Mouse (Mus musculus) layer of hippocampus, postnatal 10 days (tissue): ENCODE data around the gene Gtf2a2. TPM values are rescaled to one million over a fixed set of nuclear protein-coding genes. Genes with fewer than 3 reads are reported as not detected.

Experiments used
- DNase-seq, 2 experiments: peaks; one replicate each; pipeline ENCODE4 v3.0.0; 2021; ENCODE audit warnings: low spot score in 2 of 2
- long read RNA-seq: library from polyadenylated mRNA; stranded (forward); transcript quantifications from one replicate; pipeline ENCODE4 v2.0.0, GENCODE M21; 2023
- total RNA-seq, 2 experiments: library from RNA; stranded (reverse); gene quantifications; 2 replicates each; pipeline ENCODE4 v1.2.3; 2021

Gene Gtf2a2
- 10 to 100 TPM; 71.6 to 73.5 TPM for total RNA-seq
- long read RNA-seq, transcript Gtf2a2-202 (5 exons, 893 nt): major isoform, 65 of 84 reads
- long read RNA-seq, transcript Gtf2a2-204 (4 exons, 622 nt): minor isoform, 5 of 84 reads
- long read RNA-seq, partial matches to known transcripts: 3 of 84 reads
- long read RNA-seq, other reads (novel, unspliced or antisense): 10 of 84 reads

DNA sequence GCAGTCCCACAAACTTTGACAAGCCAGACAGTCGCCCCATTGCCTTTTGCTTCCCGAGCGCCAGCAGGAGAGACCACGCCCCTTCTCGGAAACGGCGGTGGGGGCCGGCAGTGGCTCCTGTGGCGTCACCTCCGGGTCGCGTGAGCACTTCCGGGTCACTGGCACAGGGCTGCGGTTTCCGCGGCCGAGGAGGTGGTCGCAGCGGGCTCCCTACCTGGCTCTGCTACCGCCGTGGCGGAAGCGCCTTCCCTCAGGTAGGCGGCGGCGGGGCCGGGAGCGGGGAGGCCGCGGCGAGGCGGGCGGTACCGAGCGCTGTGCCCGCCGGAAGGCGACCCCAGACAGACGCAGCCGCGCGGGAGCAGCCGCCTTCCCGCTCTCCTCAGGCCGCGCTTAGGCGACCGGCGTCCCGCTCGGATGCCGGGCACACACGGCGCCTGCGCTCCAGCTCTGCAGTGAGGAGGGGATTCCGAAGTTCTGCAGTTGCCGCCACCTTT lies at the start of gene Gtf2a2:
TSS of gene Gtf2a2 (plus strand) at position 143 of the 494 bp plus-strand sequence.
- peak; percentile 93 to 96 for DNase-seq

DNA sequence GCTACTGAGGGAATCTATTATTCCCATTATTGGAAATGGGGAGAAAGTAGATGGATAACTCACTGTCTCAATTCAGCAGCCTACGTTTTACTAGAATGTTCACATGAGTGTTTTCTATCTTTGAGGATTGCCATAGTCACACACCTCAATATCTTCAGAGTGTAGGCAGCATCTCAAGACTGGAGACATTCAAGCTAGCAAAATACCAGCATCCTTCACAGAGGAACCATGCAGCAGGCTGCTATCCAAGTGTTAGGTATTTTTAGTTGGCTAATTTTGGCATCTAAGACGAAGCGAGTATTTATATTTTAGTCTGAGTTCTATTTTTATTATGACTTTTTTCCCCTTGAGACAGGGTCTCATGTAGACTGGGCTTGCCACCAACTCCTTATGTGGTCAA lies 48.0 kb upstream of the Gtf2a2 start:
- DNase-seq: no peak

DNA sequence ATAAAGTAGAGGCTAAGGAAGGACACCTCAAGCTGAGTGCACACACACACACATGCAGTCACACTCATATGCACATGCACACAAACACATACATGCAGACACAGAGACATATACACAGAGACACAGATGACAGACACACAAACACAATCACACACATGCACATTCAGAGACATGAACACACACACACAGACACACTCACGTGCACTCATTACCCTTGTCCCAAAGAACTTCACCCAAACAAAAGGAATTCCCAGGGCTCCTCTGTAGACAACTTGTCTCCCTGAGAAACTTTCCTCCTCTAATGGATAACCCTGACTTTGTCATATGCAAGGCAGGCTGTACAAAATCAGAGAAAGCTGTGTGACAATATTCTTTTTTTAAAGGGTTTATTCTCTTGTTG lies 26.8 kb upstream of the Gtf2a2 start:
- no peak for DNase-seq

DNA sequence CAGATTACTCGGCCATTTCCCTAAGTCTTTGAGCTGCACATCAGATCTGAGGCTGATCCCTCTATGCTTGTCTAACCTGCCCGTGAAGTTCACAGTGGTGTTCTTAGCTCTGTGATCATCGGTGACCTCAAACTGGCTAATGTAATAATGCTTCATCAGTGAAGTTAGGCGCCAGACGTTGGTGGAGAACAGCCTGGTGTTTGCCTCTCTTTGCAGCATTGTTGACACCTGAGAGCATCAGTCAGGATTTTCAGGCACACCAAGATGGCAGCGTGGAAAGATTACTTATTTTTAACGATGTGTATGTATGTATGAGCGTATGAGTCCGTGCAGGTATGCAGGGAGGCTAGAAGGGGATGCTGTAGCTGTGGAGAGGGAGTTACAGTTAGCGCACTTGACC lies 26.3 kb upstream of the Gtf2a2 start:
- no peak for DNase-seq

DNA sequence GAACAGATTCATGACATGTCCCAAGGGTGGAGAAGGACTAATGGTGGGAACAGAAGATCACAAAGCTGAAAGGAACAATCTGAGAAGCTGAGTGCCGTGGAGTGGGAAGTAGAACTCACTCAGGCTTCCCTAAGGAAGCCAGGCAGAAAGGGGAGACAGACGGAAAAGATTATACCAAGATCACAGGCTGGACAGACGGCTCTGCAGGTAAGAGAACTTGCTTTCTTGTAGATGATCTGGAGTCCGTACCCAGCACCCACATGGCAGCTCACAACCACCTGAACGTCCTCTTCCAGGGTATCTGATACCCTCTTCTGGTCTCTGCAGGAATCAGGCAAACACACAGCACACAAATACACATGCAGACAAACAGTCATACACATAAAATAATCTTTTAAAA lies 25.8 kb upstream of the Gtf2a2 start:
- DNase-seq: no peak

DNA sequence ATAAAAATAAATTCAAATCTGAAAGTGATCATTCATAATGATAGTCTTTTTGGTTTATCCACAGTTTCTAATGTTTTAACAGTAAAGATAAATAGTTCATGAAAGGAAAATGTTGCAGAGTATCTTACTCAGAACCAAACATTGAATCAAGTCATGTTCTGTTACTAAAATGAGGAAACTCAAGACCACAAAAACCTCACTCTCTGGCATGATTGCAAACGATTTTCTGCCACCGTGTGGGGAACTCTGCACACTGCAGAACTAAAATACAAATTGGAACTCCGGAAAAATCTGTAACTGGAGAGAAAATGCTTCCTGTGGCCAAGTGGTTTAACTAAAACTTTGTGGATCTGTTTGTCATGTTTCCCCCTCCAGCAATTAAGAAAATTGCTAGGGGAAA lies 24.8 kb upstream of the Gtf2a2 start:
- peak; percentile 77 to 78 for DNase-seq

DNA sequence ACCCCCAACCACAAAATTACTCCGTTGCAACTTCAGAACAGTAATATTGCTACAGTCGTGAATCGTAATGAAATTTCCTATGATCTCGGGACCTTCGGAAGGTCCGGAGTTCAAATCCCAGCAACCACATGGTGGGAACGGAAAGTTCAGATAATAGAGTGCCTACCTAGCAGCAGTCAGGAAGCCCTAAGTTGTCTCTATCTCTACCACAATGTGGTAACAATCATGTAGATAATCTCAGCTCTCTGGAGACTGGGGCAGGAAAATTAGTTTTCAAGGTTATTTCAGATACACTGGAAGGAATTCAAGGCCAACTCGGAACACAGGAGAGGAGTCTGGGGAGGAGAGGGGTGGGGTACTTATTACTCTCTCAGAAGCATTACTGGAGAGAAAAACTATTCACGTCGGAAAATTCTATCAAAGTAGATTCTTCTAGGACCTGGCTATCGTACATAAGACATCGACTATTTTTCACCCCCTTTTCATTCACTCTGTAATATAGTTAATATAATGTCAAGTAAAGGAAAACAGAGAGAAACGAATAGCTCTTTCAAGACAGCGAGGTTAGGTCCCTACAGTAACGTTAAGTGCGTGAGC lies 23.5 kb upstream of the Gtf2a2 start:
- no peak for DNase-seq

DNA sequence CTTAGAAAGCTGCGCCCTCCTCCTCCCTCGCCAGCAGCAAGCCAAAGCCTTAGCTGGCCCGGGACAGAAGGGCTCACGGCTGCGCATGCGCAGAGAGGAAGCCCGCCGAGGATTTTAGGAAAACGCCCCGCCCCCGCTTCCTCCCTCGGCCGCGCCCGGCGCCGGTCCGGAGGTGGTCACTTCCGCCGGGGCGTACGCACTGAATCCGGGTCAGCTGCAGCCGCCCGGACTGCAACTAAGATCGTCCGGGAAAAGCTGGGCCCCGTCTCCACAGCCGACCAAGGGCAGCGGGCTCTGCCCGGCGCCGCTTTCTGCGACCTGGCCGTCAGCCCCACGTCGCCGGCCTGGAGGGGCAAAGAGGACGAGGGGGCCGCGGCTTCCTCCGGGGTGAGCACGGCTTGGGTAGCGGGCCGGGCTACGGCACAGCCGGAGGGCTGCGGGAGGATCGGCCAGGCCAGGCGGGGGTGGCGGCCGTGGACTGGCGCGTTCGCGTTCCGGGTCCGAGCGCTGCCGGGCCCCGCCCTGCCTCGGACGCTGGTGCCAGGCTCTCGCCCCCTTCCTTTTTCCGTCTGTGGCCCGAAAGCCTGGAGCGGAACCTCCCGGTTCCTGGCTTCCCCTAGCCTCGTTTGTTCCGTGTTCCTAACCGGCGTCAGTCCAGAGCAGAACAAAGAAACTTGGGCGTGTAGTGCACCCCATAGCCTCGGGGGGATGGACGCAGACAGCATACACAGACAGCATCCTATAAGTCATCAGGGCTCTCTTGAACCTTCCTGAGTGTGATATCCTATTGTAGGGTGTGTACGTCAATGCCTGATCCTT lies 22.8 kb upstream of the Gtf2a2 start, which contains the start of gene Bnip2:
TSS of gene Bnip2 (plus strand) at position 164 of the 819 bp plus-strand sequence.
- peak; percentile 92 to 95 for DNase-seq

DNA sequence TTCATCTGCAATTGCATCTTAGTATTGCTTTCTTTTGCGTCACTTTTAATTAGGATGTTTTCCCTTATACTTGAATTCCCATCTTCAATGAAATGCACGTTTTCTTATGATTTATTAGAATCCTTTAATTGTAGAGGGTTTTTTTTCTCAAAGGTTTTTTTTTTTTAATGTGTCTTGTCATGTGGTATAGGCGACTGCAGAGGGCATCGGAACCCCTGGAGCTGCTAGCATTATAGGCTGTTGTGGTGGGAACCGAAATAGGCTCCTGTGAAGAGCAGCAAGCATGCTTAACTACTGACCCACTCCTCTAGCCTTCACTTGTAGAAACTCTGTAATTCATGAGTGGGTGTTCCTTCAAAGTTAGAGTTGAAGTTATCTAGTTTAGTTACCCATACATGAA lies 22.0 kb upstream of the Gtf2a2 start:
- DNase-seq: no peak

DNA sequence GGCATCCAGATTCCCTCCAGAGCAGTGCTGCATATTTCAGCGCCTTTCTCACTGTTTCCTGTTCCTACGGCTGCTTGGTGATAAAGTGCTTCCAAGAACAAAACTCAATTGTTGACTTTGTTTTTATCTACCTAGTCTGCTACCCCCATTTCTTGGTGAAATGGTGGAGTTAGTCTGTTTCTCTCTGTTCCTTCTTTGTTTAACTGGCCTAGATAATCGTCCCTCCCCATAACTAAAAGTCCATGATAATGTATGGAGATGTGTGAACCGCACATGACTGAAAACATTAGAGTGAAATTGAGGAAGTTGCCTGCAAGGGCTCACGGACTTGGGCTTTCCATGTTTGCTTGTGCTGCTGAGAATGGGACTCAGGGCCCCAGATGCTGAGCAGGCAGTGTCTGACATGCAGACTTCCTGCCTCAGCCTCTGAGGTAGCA lies 19.5 kb upstream of the Gtf2a2 start:
- no peak for DNase-seq

DNA sequence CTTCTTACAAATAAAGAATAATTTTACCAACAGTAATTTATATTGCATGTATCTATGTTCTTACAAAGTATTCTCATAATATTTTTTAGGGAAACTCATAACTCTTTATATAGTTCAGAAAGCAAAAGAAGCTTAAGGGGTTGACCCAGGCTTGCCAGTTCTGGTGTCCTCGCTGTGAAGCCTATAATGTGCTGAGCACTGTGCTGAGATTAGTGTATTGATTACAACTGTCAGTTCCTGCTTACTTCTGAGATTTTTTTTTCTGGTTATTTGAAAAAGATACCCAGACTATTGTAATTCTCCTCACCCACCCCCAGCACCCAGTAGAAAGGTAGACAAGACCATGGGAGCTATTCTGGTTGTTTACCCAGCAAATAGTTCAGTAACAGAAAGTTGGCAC lies 18.9 kb upstream of the Gtf2a2 start:
- DNase-seq: no peak

DNA sequence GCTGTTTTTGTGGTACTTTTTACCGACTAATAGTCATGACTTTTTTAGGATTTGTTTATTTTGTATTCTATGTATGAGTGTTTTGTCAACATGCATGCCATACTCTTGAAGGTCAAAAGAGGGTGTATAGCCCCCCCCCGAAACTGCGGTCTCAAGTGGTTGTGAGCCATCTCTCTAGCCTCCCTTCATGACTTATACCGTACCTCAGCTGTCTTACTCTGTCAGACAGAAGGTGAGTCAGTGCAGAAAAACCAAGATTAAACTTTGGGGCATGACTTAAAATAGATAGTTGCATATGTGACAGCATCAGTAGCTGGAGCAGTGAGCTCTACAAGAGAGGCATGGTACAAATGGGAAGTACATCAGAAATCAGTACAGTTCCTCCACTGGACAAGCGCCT lies 17.8 kb upstream of the Gtf2a2 start:
- DNase-seq: no peak

DNA sequence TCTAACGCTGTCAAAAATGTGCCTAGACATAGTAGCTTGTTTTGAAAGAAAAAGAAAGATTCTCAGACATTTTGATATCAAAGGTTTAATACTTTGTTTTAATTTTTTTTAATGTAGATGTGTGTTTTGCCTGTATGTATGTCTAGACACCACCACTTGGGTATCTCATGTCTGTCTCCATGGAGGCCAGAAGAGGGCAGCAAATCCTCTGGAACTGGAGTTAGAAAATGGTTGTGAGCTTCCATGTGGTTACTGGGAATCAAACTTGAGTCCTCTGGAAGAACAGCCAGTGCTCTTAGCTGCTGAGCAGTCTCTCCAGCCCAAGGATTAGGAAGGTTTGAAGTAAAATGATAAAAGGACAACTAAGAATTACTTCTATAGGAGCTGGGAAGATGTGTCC lies 13.0 kb upstream of the Gtf2a2 start:
- no peak for DNase-seq

DNA sequence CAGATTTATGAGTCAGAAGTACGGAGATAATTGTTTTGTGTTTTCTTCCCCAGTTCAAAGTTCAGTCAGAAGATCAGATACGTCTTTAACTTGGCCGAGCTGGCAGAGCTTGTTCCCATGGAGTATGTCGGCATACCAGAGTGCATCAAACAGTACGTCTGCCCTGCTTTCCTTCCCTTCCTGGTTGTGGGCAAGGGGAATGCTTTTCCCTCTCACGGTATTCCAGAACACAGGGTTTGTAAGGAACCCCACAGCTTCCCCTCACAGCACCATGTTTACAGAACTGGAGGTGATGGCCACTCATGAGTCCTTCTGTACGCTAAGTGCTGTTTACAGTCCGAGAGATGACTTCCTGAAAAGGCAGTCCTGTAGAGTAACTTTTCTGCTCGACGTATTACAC lies 8.8 kb upstream of the Gtf2a2 start:
- DNase-seq: no peak

DNA sequence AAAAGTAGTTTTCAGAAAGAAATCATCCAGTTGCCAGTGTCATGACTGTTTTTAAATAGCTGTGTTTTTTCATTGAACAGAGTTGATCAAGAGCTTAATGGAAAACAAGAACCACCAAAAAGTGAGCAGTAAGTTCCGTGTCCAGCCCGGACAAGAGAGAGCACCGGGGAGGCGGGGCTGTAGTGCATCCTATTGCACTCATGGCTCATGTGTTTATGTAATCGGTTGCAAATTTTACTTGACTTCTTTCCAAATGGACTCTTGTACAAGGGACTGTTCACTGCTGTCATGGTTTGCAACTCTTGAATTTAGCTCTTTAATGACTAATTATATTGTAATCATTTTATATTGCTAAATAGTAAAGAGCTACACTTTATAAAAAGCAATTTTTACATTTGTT lies 5.4 kb upstream of the Gtf2a2 start:
- no peak for DNase-seq

DNA sequence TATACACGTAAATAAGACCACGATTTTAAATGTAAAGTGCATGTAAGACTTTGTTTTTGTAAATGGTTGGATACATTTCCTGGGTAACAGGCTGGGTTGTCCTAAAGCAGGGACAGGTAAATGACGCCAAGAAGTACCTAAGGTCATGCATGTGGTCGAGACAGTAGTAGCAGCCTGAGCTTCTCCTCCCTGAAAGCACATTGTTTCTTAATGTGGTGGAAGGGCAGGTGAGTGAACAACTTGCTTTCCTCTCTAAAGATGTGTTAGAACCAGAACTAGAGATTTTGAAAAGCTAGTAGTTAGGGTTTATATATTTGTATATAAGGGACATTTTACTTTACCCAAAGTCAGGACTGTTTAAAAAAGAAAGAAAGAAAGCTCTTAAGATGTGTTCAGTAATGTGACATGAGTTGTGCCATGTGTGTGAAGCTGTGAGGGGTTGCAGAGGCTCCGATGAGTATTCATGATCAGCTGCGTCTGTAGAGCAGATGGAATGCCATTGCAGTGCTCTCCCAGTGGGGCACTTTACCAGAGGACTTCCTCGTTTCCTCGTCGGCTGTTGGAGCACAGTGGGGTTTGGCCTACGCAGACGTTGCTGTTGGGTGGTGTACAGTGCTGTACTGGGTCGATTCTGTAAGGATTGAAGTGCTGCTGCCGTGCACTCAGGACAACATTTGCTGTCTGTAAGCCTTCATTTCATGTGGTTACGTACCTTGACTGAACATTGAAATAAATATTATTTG lies 4.7 kb upstream of the Gtf2a2 start:
- DNase-seq: peak in 1 of 2 experiments; percentile 13

DNA sequence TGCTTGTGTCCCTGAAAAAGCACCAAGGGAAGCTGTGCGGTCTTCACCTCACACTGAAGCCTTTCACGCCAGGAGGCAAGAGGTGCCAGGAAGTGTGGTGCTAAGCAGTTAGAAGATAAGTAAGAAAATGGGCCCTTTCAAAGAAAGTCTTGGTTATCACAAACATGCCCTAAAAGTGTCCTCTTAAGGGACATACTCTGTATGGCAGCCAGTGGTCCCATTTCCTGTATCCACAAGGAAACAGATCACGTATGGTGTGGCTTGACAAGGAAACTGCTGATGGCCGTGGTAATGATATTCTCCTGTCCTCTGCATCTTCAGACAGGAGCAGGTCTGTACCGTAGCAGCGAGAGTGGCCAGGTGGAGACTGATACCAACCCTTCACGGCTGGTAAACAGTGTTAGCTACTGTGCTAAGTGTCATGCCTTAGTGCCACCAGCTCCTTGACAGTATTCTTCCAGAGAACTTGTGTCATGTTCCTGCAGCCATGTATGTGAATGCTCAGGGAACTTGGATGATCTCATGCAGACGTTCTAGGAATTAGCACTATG lies 2.5 kb upstream of the Gtf2a2 start:
- DNase-seq: no peak

DNA sequence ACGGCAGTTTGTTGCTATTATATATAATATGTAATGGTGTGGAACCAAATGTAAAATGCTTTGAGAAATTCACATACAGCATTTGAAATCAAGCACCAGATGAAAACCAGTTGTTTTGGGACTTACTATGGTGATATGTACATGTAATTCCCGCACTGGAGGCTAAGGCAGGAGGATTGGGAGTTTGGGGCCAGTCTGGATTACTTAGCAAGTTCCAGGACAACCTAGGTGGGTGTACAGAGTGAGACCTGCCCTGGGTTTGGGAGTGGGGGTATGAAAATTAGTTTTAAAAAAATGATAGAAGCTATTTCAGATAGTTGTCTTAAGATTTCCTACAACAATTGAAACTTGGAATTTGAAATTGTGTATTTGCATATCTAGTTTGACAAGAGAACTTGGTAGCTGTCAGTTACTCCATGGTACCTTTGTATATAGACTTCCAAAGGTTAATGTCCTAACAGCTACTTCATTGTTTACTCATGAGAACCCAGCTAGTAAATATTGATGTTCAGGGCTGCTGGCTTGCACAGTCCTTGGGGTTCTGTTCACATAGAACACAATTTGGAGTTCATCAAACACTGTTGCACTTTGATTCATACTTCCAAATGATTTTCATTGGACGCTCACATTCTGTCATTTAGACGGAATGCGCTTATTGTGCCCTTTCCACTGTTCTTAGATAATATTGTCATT lies 1.4 kb upstream of the Gtf2a2 start:
- no peak for DNase-seq

DNA sequence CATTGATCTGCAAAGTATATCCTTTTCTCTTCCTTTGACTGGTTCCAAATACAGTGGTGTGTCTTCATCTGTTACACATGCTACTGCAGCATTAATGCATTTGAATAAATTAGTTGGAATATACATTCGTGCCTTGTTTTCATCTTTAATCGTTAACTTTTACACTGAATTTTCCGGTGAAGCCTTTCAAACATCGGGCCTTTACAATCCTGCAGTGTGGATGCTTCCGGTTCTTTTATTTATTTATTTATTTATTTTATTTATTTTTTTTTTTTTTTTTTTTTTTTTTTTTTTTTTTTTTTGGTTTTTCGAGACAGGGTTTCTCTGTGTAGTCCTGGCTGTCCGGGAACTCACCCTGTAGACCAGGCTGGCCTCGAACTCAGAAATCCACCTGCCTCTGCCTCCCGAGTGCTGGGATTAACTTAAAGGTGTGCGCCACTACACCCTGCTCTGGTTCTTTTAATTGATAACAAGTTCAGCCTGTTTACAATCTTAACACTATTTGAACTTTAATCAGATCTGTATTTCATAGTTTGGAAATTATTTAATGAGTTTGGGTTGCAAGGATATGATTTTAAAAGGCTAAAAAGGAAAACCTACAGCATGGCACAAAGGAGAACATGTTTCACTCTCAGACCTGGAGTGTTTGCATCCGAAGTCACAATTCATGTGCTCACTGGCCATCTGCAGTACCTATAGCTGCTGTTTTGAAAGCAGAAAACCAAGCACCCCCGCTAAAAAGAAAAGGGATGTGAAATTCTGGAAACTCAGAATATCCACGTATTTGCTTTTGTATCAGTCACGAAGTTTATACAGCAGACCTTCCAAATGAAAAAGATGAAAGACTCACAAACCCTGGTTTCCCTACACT lies 578 bp upstream of the Gtf2a2 start:
- DNase-seq: no peak

DNA sequence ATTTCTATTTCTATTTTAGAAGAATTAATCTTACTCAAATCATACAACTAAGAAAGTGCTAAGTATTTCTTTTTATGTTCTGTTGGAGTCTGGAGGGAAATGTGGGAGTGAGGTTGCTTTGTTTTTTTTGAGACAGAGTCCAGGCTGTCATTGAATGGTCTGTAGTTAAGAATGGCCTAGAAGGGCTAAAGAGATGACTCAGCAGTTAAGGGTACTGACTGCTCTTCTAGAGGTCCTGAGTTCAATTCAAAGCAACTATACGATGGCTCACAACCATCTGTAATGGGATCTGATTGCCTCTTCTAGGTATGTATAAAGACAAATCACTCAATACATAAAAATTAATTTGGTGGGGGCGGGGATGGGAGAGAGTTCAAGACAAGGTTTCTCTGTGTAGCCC lies 3.3 kb downstream of the Gtf2a2 start:
- DNase-seq: no peak
